18 mouse cellular contexts compared by ENCODE assay signal in genomic region chr5:49058926-49059325, GRCm38 (mm10).
"Had no signal": no experiment of that assay in that cellular context is flagged by ENCODE, and none has a peak within 500 bp of the region (broad histone marks: within the 10 kb centered on the region; RNA-seq: fewer than 3 reads in every experiment).

No protein-coding gene starts in this region.

- DNase-seq: gastrocnemius, adult 2 months; gastrocnemius, postnatal 10 days; gastrocnemius, postnatal 25 days; heart, adult 11 months; heart, adult 2 months; heart, postnatal 14 days; heart, postnatal 36 days; kidney, adult 11 months; kidney, adult 2 months; kidney, adult 9 months; kidney, postnatal 14 days; kidney, postnatal 36 days; layer of hippocampus, adult 9-11 months; layer of hippocampus, postnatal 36 days; left cerebral cortex, postnatal 4 days had no signal

- ATAC-seq: hindbrain, postnatal 0 days; intestine, embryonic 16.5 days; liver, embryonic 12.5 days had no signal
